Mouse (Mus musculus): ENCODE measurements around the gene Trmt112.

Trmt112 gene

GRCm38 (mm10) chr19:6926559-6927255, 17.2 kb downstream of the Trmt112 start:
- DNase-seq: peak in 1 of 2 experiments; percentile 40

- DNase-seq: no peak
Observed at GRCm38 (mm10) chr19:6928080-6928479, 18.6 kb downstream of the Trmt112 start.

GRCm38 (mm10) chr19:6931002-6931401, 21.5 kb downstream of the Trmt112 start:
- no peak for DNase-seq

- DNase-seq: no peak
Observed at GRCm38 (mm10) chr19:6932018-6932417, 22.5 kb downstream of the Trmt112 start.

GRCm38 (mm10) chr19:6933102-6933435, 23.6 kb downstream of the Trmt112 start:
- no peak for DNase-seq

GRCm38 (mm10) chr19:6933436-6934194, 24.1 kb downstream of the Trmt112 start:
- DNase-seq: peak; percentile 71 to 76

- DNase-seq: peak; percentile 60 to 64
Observed at GRCm38 (mm10) chr19:6934195-6934977, 24.9 kb downstream of the Trmt112 start, which contains the start of gene Kcnk4. TSS of gene Kcnk4 (minus strand) at chr19:6934515.

- DNase-seq: peak; percentile 59 to 64
Observed at GRCm38 (mm10) chr19:6936299-6936698, 26.8 kb downstream of the Trmt112 start.

- DNase-seq: peak; percentile 78 to 79
Observed at GRCm38 (mm10) chr19:6937541-6938465, 28.3 kb downstream of the Trmt112 start.

GRCm38 (mm10) chr19:6939106-6940002, 29.9 kb downstream of the Trmt112 start:
- peak; percentile 39 to 49 for DNase-seq

- DNase-seq: peak; percentile 48 to 55
Observed at GRCm38 (mm10) chr19:6940396-6941351, 31.2 kb downstream of the Trmt112 start.

- DNase-seq: peak; percentile 97 to 98
Observed at GRCm38 (mm10) chr19:6941372-6942248, 32.1 kb downstream of the Trmt112 start, which contains the start of gene Bad. TSS of gene Bad (plus strand) at chr19:6941861.

GRCm38 (mm10) chr19:6942249-6942691, 32.8 kb downstream of the Trmt112 start, which contains the start of gene Gpr137:
TSS of gene Gpr137 (minus strand) at chr19:6942480.
- DNase-seq: peak; percentile 93 to 95

- DNase-seq: no peak
Observed at GRCm38 (mm10) chr19:6942764-6943163, 33.3 kb downstream of the Trmt112 start.

- no peak for DNase-seq
Observed at GRCm38 (mm10) chr19:6943709-6944108, 34.2 kb downstream of the Trmt112 start.

GRCm38 (mm10) chr19:6947742-6948141, 38.2 kb downstream of the Trmt112 start:
- DNase-seq: no peak

- DNase-seq: peak; percentile 91 to 94
Observed at GRCm38 (mm10) chr19:6948186-6948585, 38.7 kb downstream of the Trmt112 start.

- no peak for DNase-seq
Observed at GRCm38 (mm10) chr19:6949532-6949931, 40.0 kb downstream of the Trmt112 start.

- no peak for DNase-seq
Observed at GRCm38 (mm10) chr19:6949951-6950350, 40.5 kb downstream of the Trmt112 start.

Data from cerebellum, postnatal 10 days (tissue).